Mouse (Mus musculus) hematopoietic multipotent progenitor cell, adult 10-12 weeks (in vitro differentiated cells): ENCODE data around the gene Cidec. TPM values are rescaled to one million over a fixed set of nuclear protein-coding genes. Genes with fewer than 3 reads are reported as not detected.

Experiments
- polyA plus RNA-seq: library from polyadenylated mRNA; stranded (reverse); fragments of >175 nt; gene quantifications from 2 replicates; pipeline ENCODE4 v1.2.3, GENCODE M21; 2012; ENCODE audit warnings: low replicate concordance

Gene Cidec
- polyA plus RNA-seq, result not detected in 2 replicates

DNA sequence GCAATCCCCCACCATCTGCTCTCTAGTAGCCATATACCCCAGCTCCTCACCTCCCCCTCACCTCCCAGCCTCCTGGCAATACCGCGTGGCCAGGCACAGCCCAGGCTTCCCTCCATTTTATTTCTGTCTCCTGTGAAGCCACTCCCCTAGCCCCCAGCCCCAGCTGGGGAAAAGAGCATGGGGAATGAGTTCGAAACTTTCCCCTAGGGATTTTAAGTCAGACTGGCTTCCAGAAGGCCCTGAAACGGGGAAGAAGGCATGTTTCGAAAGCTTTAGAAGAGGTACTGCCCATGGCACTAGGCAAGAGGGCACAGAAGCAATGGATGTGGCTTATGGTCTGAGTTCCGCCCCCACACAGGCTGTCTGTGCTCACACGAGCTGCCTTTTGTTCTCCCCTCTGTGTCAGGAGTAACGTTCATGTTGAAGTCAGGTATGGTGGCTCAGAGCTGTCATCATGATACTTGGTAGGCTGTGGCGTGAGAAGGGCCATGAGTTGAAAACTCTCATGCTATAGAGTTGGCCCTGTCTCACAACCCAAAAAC lies at the start of gene Cidec:
Gene Cidec, minus strand, starts transcription at position 97 of the 542 bp plus-strand sequence.

DNA sequence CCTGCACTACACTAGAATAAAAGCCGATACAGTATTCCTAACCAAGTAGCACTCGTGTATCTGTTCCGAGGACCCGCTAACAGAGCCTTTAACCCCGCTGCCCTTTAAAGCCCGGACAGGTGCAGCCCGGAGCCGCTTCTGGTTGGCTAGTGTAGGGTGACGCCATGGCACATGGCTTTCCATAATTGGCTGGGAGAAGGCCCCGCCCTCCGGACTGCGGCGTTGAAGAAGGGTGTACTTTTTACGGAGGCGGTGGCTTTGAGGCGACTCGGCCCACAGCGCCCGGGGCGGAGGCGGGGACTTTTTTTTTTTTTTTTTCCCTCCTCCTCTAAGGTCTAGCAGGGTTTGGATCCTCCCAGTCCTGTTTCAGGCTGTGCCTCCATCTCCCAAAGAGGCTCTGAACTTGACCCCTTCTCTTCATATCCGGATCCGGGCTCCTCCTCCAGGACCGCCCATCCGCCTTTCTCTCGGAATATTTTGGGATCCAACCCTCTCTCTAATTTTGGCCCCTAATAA lies 47.6 kb upstream of the Cidec start, which contains the start of gene Creld1:
Gene Creld1, plus strand, starts transcription at position 198 of the 516 bp plus-strand sequence.

DNA sequence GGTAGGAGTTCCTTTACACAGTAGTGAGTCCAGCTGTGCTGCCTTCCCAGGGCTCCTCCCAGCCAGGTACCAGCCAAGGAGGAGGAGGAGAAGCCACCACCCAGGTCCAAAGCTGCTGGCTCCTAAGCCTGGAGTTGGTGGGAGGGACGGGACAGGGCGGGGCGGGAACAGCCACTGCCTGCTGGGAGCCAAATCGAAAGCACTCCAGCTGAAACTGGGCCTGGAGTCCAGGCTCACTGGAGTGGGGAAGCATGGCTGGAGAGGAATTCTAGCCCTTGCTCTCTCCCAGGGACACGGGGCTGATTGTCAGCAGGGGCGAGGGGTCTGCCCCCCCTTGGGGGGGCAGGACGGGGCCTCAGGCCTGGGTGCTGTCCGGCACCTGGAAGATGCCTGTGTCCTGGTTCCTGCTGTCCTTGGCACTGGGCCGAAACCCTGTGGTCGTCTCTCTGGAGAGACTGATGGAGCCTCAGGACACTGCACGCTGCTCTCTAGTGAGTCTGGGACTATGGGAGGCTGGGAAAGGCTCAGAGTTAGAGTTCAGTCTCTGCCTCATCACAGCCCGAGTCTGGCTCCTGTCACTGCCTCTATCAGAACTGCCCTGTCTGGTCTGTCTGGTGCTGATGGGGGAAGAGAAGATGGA lies 35.9 kb upstream of the Cidec start, which contains the start of gene Il17rc:
Gene Il17rc, plus strand, starts transcription at position 131 of the 640 bp plus-strand sequence.

DNA sequence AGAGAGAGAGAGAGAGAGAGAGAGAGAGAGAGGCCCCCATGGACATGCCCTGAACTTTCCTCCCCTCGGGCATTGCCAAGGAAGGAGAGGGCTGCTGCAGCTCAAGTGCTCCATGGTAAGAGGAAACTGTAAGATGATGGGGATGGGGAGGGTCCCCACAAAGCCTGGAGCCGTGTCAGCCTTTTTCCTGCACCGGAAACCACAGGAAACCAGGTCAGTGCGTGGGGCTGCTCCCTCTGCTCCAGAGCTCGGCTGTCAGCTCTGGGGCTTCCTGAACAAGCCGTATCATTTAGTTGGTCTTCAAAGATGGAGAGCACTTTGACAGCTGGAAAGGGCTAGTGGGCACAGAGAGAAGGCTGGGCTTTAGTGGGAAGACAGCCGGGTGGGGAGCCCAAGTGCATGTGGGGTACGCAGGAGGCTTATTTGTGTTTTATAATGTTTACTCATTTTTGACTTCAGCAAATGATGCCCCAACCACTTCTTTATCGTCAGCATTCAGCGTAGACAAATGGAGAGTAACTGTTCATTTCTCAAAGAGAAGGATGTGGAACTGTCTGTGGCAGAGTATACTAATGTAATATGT lies 22.5 kb upstream of the Cidec start, which contains the start of gene Il17re:
Gene Il17re, plus strand, starts transcription at position 533 of the 583 bp plus-strand sequence.

DNA sequence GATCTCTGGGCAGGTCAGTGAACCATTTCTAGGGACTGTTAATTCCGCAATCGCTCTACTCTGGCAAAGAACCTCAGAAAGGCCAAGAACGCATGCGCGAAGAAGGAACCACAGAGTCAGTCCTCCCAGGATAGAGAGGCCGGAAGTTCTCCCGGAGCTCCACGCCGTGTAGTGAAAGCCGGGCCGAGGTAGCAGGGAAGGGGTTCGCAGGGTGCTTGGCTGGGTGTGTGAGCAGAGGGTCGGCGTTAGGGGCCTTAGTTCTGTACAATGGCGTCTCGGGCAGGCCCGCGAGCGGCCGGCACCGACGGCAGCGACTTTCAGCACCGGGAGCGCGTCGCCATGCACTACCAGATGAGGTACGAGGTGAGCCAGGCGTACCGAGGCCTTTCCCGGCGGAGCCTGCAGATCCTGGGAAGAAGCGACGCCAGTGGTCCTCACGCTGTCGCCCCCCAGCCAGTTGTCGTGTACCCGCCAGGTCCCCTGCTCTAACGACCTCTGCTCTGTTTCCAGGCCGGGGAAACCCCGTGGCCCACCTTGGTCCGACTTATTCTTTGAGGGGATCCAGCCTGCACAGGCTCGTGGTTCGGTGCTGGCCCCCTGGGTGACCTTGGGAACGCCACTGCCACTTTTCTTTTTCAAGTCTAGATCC lies 7.0 kb upstream of the Cidec start, which contains the start of gene Jagn1:
Gene Jagn1, plus strand, starts transcription at position 128 of the 649 bp plus-strand sequence.

DNA sequence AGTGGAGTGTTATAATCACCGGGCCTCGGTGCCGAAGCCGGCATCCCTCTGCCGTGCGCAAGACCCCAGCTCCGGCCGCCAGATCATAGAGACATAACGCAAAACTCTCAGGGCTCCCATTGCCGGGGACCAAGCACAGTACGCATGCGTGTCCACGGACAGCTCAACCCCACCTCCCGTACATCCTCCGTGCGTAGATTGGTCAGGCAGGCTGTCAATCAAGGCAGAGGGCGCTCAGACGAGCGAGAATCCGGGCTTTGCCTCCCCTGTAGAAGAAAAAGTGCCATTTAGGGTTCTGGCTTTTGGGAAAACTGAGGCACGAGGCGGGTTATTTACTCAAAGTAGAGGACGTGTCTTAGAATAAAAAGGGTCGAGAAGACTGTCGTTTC lies 16.4 kb downstream of the Cidec start, which contains the start of gene Rpusd3:
Gene Rpusd3, minus strand, starts transcription at position 142 of the 389 bp plus-strand sequence.

DNA sequence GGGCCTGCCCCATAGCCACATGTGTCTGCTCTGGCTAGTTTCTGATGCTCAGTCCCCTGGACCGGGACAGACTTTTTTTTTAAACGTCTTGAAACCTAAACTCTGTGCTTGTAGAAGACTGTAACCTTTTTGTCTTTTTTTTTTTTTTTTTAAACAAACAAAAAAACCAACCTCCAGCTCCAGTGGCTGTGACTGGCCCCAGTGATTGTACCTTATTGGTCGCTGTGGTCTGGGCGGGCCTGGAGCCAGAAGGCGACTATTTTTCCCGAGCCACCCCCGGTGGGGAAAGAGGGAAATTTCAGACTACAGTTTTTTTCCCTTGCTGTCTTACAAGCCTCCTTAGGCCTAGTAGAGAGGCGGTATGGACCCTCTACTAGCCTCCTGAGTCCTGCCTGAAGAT lies 46.6 kb downstream of the Cidec start, which contains the start of gene Ttll3:
Gene Ttll3, plus strand, starts transcription at position 301 of the 400 bp plus-strand sequence.

DNA sequence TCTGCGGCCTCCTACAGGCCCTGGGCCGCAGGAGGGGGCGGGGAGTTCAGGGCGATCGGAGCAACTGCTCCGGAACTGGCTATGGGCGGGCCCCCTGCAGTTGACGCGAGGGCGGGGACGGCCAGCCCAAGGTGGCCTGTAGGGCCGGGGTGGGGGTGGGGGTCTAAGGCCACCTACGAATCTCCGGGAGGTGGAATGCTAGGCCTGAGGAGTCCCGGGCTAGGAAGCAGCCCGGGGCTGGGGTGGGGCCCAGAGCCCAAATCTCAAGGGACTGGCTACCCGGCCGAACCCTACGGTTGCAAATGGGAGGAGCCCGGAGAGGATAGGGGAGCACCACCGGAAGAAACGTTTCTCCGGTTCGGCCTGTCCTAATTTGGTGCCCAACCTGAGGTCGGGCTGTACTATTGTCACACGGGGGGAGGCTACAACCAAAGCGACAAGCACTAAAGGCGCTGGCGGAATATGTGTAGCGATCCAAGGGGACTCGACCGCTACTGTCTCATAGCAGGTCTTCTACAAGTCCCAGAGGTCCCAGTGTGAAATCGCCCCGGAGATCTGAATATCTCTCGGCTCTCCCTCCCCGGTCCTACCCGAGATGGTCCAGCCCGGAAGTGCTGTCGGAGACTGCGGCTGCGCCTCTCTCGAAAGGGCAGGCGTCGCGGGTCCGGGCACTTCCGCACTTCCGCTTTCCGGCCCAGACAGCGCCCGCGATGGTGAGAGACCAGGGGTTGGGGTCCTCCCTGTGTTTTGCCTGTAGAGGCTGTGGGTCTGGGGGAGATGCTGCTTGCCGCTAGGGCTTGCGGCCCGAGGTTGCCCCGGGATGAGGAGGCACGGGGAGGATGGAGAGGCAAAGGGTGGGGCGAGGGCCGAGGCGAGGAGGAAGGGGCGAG lies 57.8 kb downstream of the Cidec start, which contains the start of the genes Tada3 and Arpc4:
Gene Tada3, minus strand, starts transcription at position 388 of the 890 bp plus-strand sequence.
Gene Arpc4, plus strand, starts transcription at position 620 of the 890 bp plus-strand sequence.

Other genes with a start within 250 kb of the Cidec start
- gene Lhfpl4, start 240.4 kb downstream of the Cidec start, polyA plus RNA-seq, result 0.16 and 0.20 TPM in 2 replicates
- 88.1 and 106 TPM in 2 replicates for gene Mtmr14, start 197.9 kb downstream of the Cidec start, polyA plus RNA-seq
- gene Cpne9, start 153.5 kb downstream of the Cidec start, polyA plus RNA-seq, result 0.08 and 0.11 TPM in 2 replicates
- gene Brpf1, start 128.6 kb downstream of the Cidec start, polyA plus RNA-seq, result 36.5 and 95.3 TPM in 2 replicates
- 8.4 and 10.8 TPM in 2 replicates for gene Ogg1, start 108.8 kb downstream of the Cidec start, polyA plus RNA-seq
- 8.6 and 13.3 TPM in 2 replicates for gene Camk1, start 91.8 kb downstream of the Cidec start, polyA plus RNA-seq
- gene Tada3, start 57.9 kb downstream of the Cidec start, polyA plus RNA-seq, result 44.8 and 81.1 TPM in 2 replicates
- 255 and 685 TPM in 2 replicates for gene Arpc4, start 57.6 kb downstream of the Cidec start, polyA plus RNA-seq
- 18.3 and 25.1 TPM in 2 replicates for gene Ttll3, start 46.5 kb downstream of the Cidec start, polyA plus RNA-seq
- 78.3 and 88.5 TPM in 2 replicates for gene Rpusd3, start 16.4 kb downstream of the Cidec start, polyA plus RNA-seq
- 7.8 and 9.2 TPM in 2 replicates for gene Jagn1, start 6.8 kb upstream of the Cidec start, polyA plus RNA-seq
- gene Il17re, start 22.7 kb upstream of the Cidec start, polyA plus RNA-seq, result 0.45 and 1.00 TPM in 2 replicates
- gene Il17rc, start 35.7 kb upstream of the Cidec start, polyA plus RNA-seq, result 0.68 and 1.3 TPM in 2 replicates
- gene Creld1, start 47.5 kb upstream of the Cidec start, polyA plus RNA-seq, result 24.9 and 25.5 TPM in 2 replicates
- gene Prrt3, start 66.2 kb upstream of the Cidec start, polyA plus RNA-seq, result 0.06 and 0.38 TPM in 2 replicates
- gene Emc3, start 95.9 kb upstream of the Cidec start, polyA plus RNA-seq, result 23.9 and 78.7 TPM in 2 replicates
- gene Fancd2, start 95.9 kb upstream of the Cidec start, polyA plus RNA-seq, result 0.29 and 0.49 TPM in 2 replicates
- not detected in 2 replicates for gene Fancd2os, start 165.0 kb upstream of the Cidec start, polyA plus RNA-seq
- 24.5 and 57.9 TPM in 2 replicates for gene Brk1, start 169.0 kb upstream of the Cidec start, polyA plus RNA-seq
- 8.2 and 21.3 TPM in 2 replicates for gene Vhl, start 188.2 kb upstream of the Cidec start, polyA plus RNA-seq
- 79.5 and 135 TPM in 2 replicates for gene Irak2, start 202.7 kb upstream of the Cidec start, polyA plus RNA-seq